ENCODE assay signal across 7 mouse cellular contexts in the genomic region with DNA sequence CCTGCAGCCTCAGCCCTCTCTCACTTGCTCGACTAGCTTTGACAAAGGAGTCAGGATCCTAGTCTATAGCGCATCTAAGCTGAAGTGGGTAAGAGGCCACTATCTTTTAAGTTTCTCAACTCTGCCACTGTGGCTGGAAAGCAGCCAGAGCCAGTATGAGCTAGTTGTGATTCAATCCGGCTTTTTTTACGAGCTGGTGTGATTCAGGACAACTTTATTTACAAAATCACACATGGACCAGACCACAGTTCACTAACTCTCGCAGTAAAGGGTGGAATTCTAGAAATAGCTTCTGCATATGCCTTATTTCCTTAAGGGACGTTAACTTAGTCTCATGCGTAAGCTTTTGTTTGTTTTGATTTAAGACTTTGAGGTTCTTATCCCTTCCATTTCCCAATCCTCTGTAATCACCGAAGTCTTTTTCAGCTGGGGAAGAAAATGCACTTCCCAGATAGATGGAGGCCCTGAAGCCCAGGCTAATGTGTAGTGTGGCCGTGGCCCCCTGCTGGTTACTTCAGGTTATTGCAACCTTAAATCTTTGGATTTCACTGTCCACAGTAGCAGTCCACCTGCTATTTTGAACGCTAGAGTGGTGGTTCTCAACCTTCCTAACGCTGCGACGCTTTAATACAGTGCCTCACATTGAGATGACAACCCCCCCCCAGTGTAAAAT. TPM values are rescaled to one million over a fixed set of nuclear protein-coding genes. Genes with fewer than 3 reads are reported as not detected.
DNase-seq lines count a peak whose midpoint lies in the region; ATAC-seq and TF ChIP-seq lines count a peak whose summit lies in the region.

No protein-coding gene starts in this region.

- ATAC-seq in heart, postnatal 0 days (ENCODE audit: insufficient read depth, low read depth): peak; percentile 81; the same call in 1 of the 2 replicates
- peak; percentile 68; the same call in 1 of the 2 replicates for ATAC-seq in lung, embryonic 16.5 days (ENCODE audit: low read depth)

- H3K9ac ChIP-seq in heart, postnatal 0 days (replicated peaks; ENCODE audit: low read depth, low read length): no peak overlapping the region
- H3K9ac ChIP-seq in lung, embryonic 16.5 days (ENCODE audit: low read length): no peak overlapping the region

- 33% methylated on average over 13 of the region's 13 CpGs for WGBS in heart, postnatal 0 days
- 27% methylated on average over 13 of the region's 13 CpGs for WGBS in lung, embryonic 16.5 days

- H3K27ac ChIP-seq in heart, postnatal 0 days (ENCODE audit: low read depth): no peak overlapping the region
- 0 out of 2 replicates have a peak overlapping the region, but pooled peaks have one; percentile 10 for H3K27ac ChIP-seq in lung, embryonic 16.5 days (ENCODE audit: low read length)

- peak; percentile 32 for DNase-seq in CD8-positive naive resting alpha-beta T cell, adult 2 months (ENCODE audit: low read depth in 2 of 2, low spot score in 2 of 2)
- peak; percentile 75 for DNase-seq in R1 (ENCODE audit: low read depth, low spot score)
- peak; percentile 74 for DNase-seq in embryo, embryonic 11 days
- peak; percentile 71 for DNase-seq in heart, postnatal 0 days (ENCODE audit: low spot score)
- peak; percentile 56 to 65 for DNase-seq in kidney, postnatal 4 days
- DNase-seq in retina, adult 2 months (ENCODE audit: low read depth, low spot score): peak; percentile 53

- no peaks in the 10 kb centered on the region for H3K27me3 ChIP-seq in heart, postnatal 0 days (ENCODE audit: control insufficient read depth, insufficient read depth, low read length)
- no peaks in the 10 kb centered on the region for H3K27me3 ChIP-seq in lung, embryonic 16.5 days (ENCODE audit: control insufficient read depth, insufficient read depth, low read depth, low read length)

- no peak overlapping the region for H3K4me2 ChIP-seq in heart, postnatal 0 days (ENCODE audit: low read depth, low read length)
- no peak overlapping the region for H3K4me2 ChIP-seq in lung, embryonic 16.5 days (ENCODE audit: low read depth, low read length)

- peaks cover 11% of the 10 kb centered on the region; the same call in 1 of the 2 replicates for H3K4me1 ChIP-seq in heart, postnatal 0 days (ENCODE audit: control insufficient read depth, insufficient read depth)
- peaks cover 10% of the 10 kb centered on the region for H3K4me1 ChIP-seq in lung, embryonic 16.5 days (replicated peaks; ENCODE audit: control insufficient read depth, insufficient read depth, low read length)

- H3K4me3 ChIP-seq in heart, postnatal 0 days (ENCODE audit: low read depth, low read length): no peak overlapping the region
- no peak overlapping the region for H3K4me3 ChIP-seq in lung, embryonic 16.5 days (ENCODE audit: low read length)

- no peaks in the 10 kb centered on the region for H3K9me3 ChIP-seq in heart, postnatal 0 days (replicated peaks; ENCODE audit: control insufficient read depth, low read length)
- no peaks in the 10 kb centered on the region for H3K9me3 ChIP-seq in lung, embryonic 16.5 days (ENCODE audit: control insufficient read depth, low read length)

- peak; percentile 89 for TF ChIP-seq CTCF in heart, postnatal 0 days (IDR thresholded peaks at IDR 0.05; ENCODE audit: low read depth)

- no peak for TF ChIP-seq EP300 in heart, postnatal 0 days (IDR thresholded peaks at IDR 0.05; ENCODE audit: low read depth)

- H3K36me3 ChIP-seq in heart, postnatal 0 days (replicated peaks; ENCODE audit: control insufficient read depth, insufficient read depth, low read length): no peaks in the 10 kb centered on the region
- H3K36me3 ChIP-seq in lung, embryonic 16.5 days (ENCODE audit: control insufficient read depth, insufficient read depth, low read length): 0 out of 2 replicates have a peak, but pooled peaks cover 2% of the 10 kb centered on the region

RNA-seq across cellular contexts. Expression of a gene that starts 5.0 kb away (rescaled TPM):
- total RNA-seq in heart, postnatal 0 days (2014; rRNA removed; ENCODE audit: low replicate concordance): 0.27 and 2.9 TPM in 2 replicates
- 2.1 and 2.2 TPM in 2 replicates for polyA plus RNA-seq in heart, postnatal 0 days (2015; fragmentation: Nextera tagmentation; extraction: Ambion mirVana)
- polyA plus RNA-seq in lung, embryonic 16.5 days (2015; fragmentation: Nextera tagmentation; extraction: Ambion mirVana): 14.5 and 14.6 TPM in 2 replicates
